Mouse (Mus musculus): ENCODE data around the gene Vim. TPM values are rescaled to one million over a fixed set of nuclear protein-coding genes. Genes with fewer than 3 reads are reported as not detected.

The Vim gene
- 184 TPM for polyA plus RNA-seq (2015; fragmentation: Illumina TruSeq; extraction: RNeasy Lipid Tissue Mini Kit (QIAGEN cat#74804); ENCODE audit: insufficient read depth, low read depth, low replicate concordance)

GRCm38 (mm10) chr2:13573408-13574065 is at the start of gene Vim:
Gene Vim, plus strand, starts transcription at chr2:13573927.

GRCm38 (mm10) chr2:13544193-13544824 is 29.4 kb upstream of the Vim start, which contains the start of gene Trdmt1:
Gene Trdmt1, minus strand, starts transcription at chr2:13544668.

Other genes starting within 250 kb of the Vim start
- not detected for gene Cubn, start 82.1 kb upstream of the Vim start, polyA plus RNA-seq (2015; fragmentation: Illumina TruSeq; extraction: RNeasy Lipid Tissue Mini Kit (QIAGEN cat#74804); ENCODE audit: insufficient read depth, low read depth, low replicate concordance)
- gene Trdmt1, start 29.3 kb upstream of the Vim start, polyA plus RNA-seq (2015; fragmentation: Illumina TruSeq; extraction: RNeasy Lipid Tissue Mini Kit (QIAGEN cat#74804); ENCODE audit: insufficient read depth, low read depth, low replicate concordance): 1.0 TPM
- gene St8sia6, start 220.1 kb downstream of the Vim start, polyA plus RNA-seq (2015; fragmentation: Illumina TruSeq; extraction: RNeasy Lipid Tissue Mini Kit (QIAGEN cat#74804); ENCODE audit: insufficient read depth, low read depth, low replicate concordance): 0.61 TPM

All from pancreas, adult 10 weeks (tissue).